Mouse (Mus musculus) bone marrow macrophage, adult 2 months (primary cell): ENCODE data around the gene Imp3.

Experiments
- CTCF ChIP-seq: IDR thresholded peaks from 2 replicates; pipeline ENCODE4 v1.5.1; 2012; ENCODE audit warnings: low read depth, mild to moderate bottlenecking, low read length, moderate library complexity
- POLR2A ChIP-seq: IDR thresholded peaks from 2 replicates; pipeline ENCODE4 v1.6.1; 2012; ENCODE audit warnings: mild to moderate bottlenecking, low read depth, low read length, borderline replicate concordance

DNA sequence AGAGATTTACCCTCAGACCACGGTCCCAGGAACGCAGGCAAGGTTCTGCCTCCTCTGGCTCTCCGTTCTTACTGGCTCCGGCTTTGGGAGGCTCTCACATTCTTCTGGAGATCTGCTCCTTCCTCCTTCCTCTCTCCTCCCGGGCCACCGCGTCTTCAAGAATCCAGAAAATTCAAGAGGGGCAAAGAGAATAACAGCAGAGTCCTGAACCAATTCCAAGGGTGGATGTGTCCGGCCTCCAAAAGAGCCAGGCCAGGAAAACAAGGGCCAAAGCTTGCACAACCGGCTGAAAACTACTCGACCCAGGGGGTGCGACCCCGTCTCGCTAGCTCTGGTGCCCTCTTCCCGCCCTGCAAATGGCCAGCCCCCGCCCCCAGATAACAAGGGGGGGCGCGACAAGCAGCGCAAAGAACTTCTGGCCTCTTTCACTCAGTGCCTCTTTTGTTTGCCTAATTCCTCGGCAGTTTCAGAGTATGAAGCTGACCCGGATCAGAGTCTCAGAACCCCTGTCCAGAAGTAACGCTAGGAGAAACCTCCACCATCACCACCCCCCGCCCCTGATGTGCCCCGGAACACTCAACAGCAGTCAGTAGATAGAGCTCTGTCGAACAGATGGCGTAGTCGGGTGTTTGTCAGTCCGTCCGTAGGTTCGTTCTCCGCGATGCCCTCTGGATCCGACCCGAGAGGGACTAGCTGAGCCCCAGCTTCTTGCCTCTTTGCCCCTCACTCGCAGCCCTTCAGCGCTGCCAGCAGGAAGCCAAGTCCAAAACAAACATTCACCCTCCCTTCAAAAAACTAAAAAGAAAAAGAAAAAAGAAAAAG lies 9.9 kb upstream of the Imp3 start:
- TF ChIP-seq CTCF (no peak), POLR2A (no peak)
